Mouse (Mus musculus) C2C12 (cell line): ENCODE measurements around the gene Prkab1. TPM values are rescaled to one million over a fixed set of nuclear protein-coding genes. Genes with fewer than 3 reads are reported as not detected.

Experiments used
- H3K27me3 ChIP-seq: one replicate; pipeline ENCODE4 v1.6.1; 2011; ENCODE audit not compliant: control insufficient read depth, insufficient read depth, insufficient read length
- H3K36me3 ChIP-seq: one replicate; pipeline ENCODE4 v1.6.1; 2011; ENCODE audit not compliant: control insufficient read depth, insufficient read depth
- H3K4me3 ChIP-seq: one replicate; pipeline ENCODE4 v1.5.1; 2011; ENCODE audit warnings: mild to moderate bottlenecking, control low read depth; ENCODE audit not compliant: poor library complexity, insufficient read depth, severe bottlenecking
- H3K79me2 ChIP-seq: one replicate; pipeline ENCODE4 v1.6.1; 2011; ENCODE audit not compliant: control insufficient read depth, insufficient read depth
- H3K79me3 ChIP-seq: one replicate; pipeline ENCODE4 v1.6.1; 2011; ENCODE audit warnings: low read depth, control low read depth
- H3ac ChIP-seq: one replicate; pipeline ENCODE3; 2011; ENCODE audit warnings: low read depth; ENCODE audit not compliant: control insufficient read depth, insufficient read length
- CEBPB ChIP-seq: IDR thresholded peaks from one replicate; pipeline ENCODE4 v1.6.1; 2011; ENCODE audit warnings: low read depth, mild to moderate bottlenecking, control low read depth, moderate library complexity
- CTCF ChIP-seq: IDR thresholded peaks from one replicate; pipeline ENCODE4 v1.5.1; 2011; ENCODE audit not compliant: control insufficient read depth, insufficient read depth, insufficient read length
- FOSL1 ChIP-seq: IDR thresholded peaks from one replicate; pipeline ENCODE4 v1.8.0; 2011; ENCODE audit warnings: mild to moderate bottlenecking, low read length; ENCODE audit not compliant: poor library complexity, insufficient read depth, severe bottlenecking
- MAX ChIP-seq: IDR thresholded peaks from one replicate; pipeline ENCODE4 v1.6.1; 2011; ENCODE audit warnings: mild to moderate bottlenecking, control low read depth
- MYOD1 ChIP-seq: IDR thresholded peaks from one replicate; pipeline ENCODE4 v1.6.1; 2011; ENCODE audit warnings: low read depth; ENCODE audit not compliant: control insufficient read depth, insufficient read length
- MYOG ChIP-seq: IDR thresholded peaks from one replicate; pipeline ENCODE4 v1.6.1; 2011; ENCODE audit not compliant: control insufficient read depth, insufficient read length; ENCODE audit errors: extremely low read depth
- USF1 ChIP-seq: IDR thresholded peaks from one replicate; pipeline ENCODE4 v1.6.1; 2011; ENCODE audit warnings: low read depth, mild to moderate bottlenecking, control low read depth, moderate library complexity
- long read RNA-seq, 2 experiments: library from polyadenylated mRNA; unstranded; transcript quantifications; one replicate each; pipeline ENCODE4 v2.0.0; 2019 to 2020
- polyA plus RNA-seq: library from polyadenylated mRNA; unstranded; fragments of >200 nt; fragmentation: generic; extraction: Trizol; gene quantifications from one replicate; pipeline ENCODE4 v1.2.1, GENCODE M21; 2012; ENCODE audit warnings: missing spikeins

Gene Prkab1
- 48.6 TPM for polyA plus RNA-seq
- long read RNA-seq, experiment 1, transcript Prkab1-202 (8 exons, 2,026 nt), result minor isoform, 9 of 37 reads
- long read RNA-seq, experiment 1, transcript Prkab1-201 (7 exons, 2,089 nt), result major isoform, 19 of 37 reads
- long read RNA-seq, experiment 1, partial matches to known transcripts, result 1 of 37 reads
- long read RNA-seq, experiment 1, other reads (novel, unspliced or antisense), result 4 of 37 reads
- long read RNA-seq, experiment 2, transcript Prkab1-208 (7 exons, 794 nt), result minor isoform, 5 of 312 reads
- long read RNA-seq, experiment 2, transcript Prkab1-203 (6 exons, 1,019 nt), result minor isoform, 8 of 312 reads
- long read RNA-seq, experiment 2, transcript Prkab1-202 (8 exons, 2,026 nt), result minor isoform, 138 of 312 reads
- long read RNA-seq, experiment 2, transcript Prkab1-201 (7 exons, 2,089 nt), result major isoform, 145 of 312 reads
- long read RNA-seq, experiment 2, partial matches to known transcripts, result 2 of 312 reads
- long read RNA-seq, experiment 2, other reads (novel, unspliced or antisense), result 14 of 312 reads

DNA sequence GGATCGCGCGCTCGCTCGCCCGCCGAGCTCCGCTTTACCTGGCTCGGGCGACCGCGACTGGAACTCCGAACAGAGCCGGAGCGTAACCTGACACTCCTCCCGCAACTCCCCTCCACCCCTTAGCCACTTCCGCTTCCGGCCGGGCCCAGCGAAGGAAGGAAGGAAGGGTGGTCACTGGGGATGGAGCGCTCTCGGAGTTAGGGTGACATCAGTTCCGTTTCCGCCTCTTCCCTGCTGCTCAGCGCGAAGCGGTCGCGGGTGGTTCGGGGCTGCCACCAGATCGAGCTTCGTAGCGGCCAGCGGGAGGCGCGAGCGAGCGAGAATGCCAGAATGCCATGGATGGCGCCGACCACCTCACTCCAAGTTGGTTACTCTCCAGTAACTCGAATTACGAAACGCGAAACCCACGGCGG lies at the start of gene Prkab1:
Gene Prkab1, minus strand, starts transcription at position 182 of the 413 bp plus-strand sequence.
- Histone ChIP-seq H3K27me3 (no peaks in the 10 kb centered on the region), H3K79me2 (peaks cover 31% of the 10 kb centered on the region), H3ac (peak within 1 kb of the TSS; percentile 64), H3K36me3 (peaks cover 36% of the 10 kb centered on the region), H3K4me3 (peak within 1 kb of the TSS; percentile 80), H3K79me3 (peaks cover 24% of the 10 kb centered on the region)
- TF ChIP-seq CTCF, result peak; percentile 70
- no peak for TF ChIP-seq USF1
- TF ChIP-seq MYOG, result no peak

DNA sequence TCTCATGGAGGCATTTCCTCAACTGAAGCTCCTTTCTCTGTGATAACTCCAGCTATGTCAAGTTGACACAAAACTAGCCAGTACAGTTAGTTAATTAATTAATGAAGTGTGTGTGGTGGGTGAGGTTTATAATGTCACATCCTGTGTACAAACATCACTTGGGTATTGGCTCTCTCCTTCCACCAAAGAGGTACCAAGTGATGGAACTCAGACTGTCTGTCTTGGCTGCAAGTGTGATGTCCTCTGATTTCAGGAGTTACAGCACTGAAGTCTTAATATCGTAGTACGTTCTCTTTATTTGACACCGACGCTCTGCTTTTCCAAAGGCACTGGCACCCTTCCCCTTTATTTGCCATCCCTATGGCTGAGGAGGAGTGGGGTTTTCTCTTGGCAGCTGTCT lies 45.3 kb upstream of the Prkab1 start:
- no peak overlapping the region for H3K4me3 ChIP-seq
- H3K79me3 ChIP-seq, result no peaks in the 10 kb centered on the region
- H3K36me3 ChIP-seq, result no peaks in the 10 kb centered on the region
- H3K79me2 ChIP-seq, result no peaks in the 10 kb centered on the region
- TF ChIP-seq CEBPB, result no peak
- TF ChIP-seq MAX, result no peak
- TF ChIP-seq FOSL1, result no peak
- TF ChIP-seq USF1, result no peak
- TF ChIP-seq CTCF, result no peak
- no peak for TF ChIP-seq MYOD1
- TF ChIP-seq MYOG, result no peak
- H3ac ChIP-seq, result no peak overlapping the region
- no peaks in the 10 kb centered on the region for H3K27me3 ChIP-seq

DNA sequence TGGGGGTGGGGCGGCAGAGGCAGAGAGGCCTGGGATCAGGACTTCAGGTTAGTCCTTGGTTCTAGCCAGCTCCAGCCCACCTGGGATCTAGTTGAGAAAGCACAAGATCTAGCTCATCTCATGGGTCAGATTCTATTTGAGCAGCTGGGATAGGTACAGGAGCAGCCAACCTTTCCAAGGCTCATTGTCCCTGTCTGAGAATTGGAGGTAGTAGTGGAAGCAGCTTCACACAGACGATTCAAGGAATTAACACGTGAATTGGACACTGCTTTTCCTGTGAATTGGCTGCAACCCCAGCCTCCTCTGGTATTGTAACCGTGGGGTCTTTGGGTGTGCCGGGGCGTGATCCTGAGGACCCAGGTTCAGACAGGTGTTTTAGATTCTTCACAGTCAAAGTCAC lies 28.5 kb upstream of the Prkab1 start:
- TF ChIP-seq MAX (no peak), CTCF (no peak), MYOD1 (no peak), MYOG (no peak), FOSL1 (no peak), CEBPB (no peak), USF1 (no peak)
- no peaks in the 10 kb centered on the region for H3K36me3 ChIP-seq
- no peak overlapping the region for H3ac ChIP-seq
- H3K27me3 ChIP-seq, result peaks cover 5% of the 10 kb centered on the region
- H3K79me2 ChIP-seq, result no peaks in the 10 kb centered on the region
- no peak overlapping the region for H3K4me3 ChIP-seq
- H3K79me3 ChIP-seq, result no peaks in the 10 kb centered on the region

DNA sequence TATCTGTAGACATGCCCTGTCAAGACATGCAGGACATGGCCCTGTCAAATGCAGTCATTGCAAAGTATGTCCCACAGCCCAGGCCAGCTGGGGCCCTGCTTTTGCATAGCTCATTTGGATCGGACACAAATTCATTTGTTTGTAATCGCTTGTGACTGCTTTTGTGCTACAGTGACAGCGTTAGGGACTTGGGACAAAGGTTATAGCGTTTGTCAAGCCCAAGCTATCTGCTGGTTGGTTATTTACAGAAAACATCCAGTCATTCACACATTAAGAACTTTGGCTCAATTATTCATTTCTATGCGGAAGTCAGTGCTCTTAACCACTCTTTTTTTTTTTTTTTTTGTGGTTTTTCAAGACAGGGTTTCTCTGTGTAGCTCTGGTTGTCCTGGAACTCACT lies 27.9 kb upstream of the Prkab1 start:
- Histone ChIP-seq H3ac (no peak overlapping the region), H3K36me3 (no peaks in the 10 kb centered on the region), H3K4me3 (no peak overlapping the region), H3K27me3 (peaks cover 3% of the 10 kb centered on the region), H3K79me2 (no peaks in the 10 kb centered on the region), H3K79me3 (no peaks in the 10 kb centered on the region)
- no peak for TF ChIP-seq MYOG
- TF ChIP-seq USF1, result no peak
- no peak for TF ChIP-seq FOSL1
- no peak for TF ChIP-seq MYOD1
- TF ChIP-seq CEBPB, result no peak
- TF ChIP-seq MAX, result no peak
- no peak for TF ChIP-seq CTCF

DNA sequence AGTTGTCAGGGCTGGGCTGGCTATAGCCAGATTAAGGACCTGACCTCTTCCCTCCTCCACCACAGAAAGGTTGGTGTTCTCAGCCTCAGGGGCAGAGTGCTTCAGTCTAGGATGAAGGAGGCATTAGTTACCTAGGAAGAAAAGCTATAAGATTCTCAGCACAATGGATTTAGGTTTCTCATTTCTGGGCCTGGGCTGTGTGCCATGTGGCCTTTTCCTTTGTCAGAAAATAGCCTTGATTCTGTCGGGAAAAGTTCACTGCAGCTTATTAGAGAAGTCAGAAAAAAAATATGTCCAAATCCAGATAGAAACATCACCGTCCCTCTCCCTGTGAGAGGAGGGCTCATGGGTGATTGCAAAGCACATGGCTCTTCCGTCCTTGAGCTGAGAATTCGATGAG lies 25.5 kb upstream of the Prkab1 start:
- Histone ChIP-seq H3K79me2 (no peaks in the 10 kb centered on the region), H3K36me3 (no peaks in the 10 kb centered on the region), H3K79me3 (no peaks in the 10 kb centered on the region), H3ac (no peak overlapping the region), H3K27me3 (no peaks in the 10 kb centered on the region), H3K4me3 (no peak overlapping the region)
- TF ChIP-seq MYOG (no peak), MAX (no peak), USF1 (no peak), CEBPB (no peak), MYOD1 (no peak), CTCF (no peak)

DNA sequence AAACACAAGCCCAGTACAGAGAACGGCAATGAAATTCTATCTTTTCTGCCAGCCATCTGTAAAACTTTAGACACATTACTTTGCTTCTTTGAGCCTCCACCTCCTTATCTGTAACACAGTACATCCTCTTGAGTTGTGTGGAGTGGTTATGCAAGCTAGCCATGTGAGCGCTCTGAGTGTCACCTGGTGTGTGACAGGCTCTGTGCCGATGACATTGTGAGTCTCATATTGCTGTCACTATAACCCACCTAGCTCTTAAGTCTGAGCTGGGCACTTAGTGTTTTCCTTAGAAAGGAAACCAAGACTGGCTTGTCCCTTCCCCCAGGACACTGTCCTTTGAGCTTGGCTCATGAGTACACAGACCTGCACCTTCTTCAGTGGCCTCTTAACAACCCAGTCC lies 24.0 kb upstream of the Prkab1 start:
- no peaks in the 10 kb centered on the region for H3K79me3 ChIP-seq
- H3K27me3 ChIP-seq, result no peaks in the 10 kb centered on the region
- TF ChIP-seq CTCF, result no peak
- H3K4me3 ChIP-seq, result no peak overlapping the region
- no peaks in the 10 kb centered on the region for H3K79me2 ChIP-seq
- no peaks in the 10 kb centered on the region for H3K36me3 ChIP-seq
- no peak overlapping the region for H3ac ChIP-seq
